Mouse (Mus musculus): ENCODE results near the gene Zfyve26. TPM values are rescaled to one million over a fixed set of nuclear protein-coding genes. Genes with fewer than 3 reads are reported as not detected.

The Zfyve26 gene
- polyA plus RNA-seq, 1 experiment from 2014 or later: 11.5 TPM

DNA sequence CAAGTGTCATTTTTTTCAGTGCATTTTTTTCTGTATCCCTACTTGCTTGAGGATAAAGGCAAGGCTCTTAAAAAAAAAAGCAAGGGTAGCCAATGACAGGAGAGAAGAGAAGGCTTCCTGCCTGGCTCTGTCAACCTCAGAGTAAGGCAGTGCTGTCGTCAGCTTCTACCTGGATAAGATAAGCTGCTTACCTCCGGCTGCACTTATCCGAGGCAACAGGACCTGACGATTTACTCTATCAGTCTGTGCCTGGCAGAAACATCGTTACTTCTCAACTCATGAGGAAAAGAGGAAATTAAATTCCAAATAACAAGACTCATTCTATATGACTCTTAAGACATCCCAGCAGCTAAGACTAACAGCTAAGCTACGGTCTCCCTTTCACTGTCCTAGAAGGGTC, 53.2 kb downstream of the Zfyve26 start:
- H3K27ac ChIP-seq (ENCODE audit: low read length): no peak overlapping the region
- no peak overlapping the region for H3K4me2 ChIP-seq (ENCODE audit: low read length)
- WGBS: 94% methylated on average over 6 of the region's 6 CpGs
- H3K27me3 ChIP-seq (replicated peaks; ENCODE audit: control insufficient read depth, insufficient read depth, low read length): no peaks in the 10 kb centered on the region
- no peak overlapping the region for H3K4me3 ChIP-seq (replicated peaks; ENCODE audit: low read length)
- H3K9ac ChIP-seq (replicated peaks; ENCODE audit: low read depth, low read length): no peak overlapping the region
- no peaks in the 10 kb centered on the region for H3K9me3 ChIP-seq (ENCODE audit: control insufficient read depth, low read length)
- H3K36me3 ChIP-seq (ENCODE audit: control insufficient read depth, insufficient read depth): peaks cover 51% of the 10 kb centered on the region
- no peak for ATAC-seq
- H3K4me1 ChIP-seq (replicated peaks; ENCODE audit: control insufficient read depth, insufficient read depth, low read length): no peaks in the 10 kb centered on the region

DNA sequence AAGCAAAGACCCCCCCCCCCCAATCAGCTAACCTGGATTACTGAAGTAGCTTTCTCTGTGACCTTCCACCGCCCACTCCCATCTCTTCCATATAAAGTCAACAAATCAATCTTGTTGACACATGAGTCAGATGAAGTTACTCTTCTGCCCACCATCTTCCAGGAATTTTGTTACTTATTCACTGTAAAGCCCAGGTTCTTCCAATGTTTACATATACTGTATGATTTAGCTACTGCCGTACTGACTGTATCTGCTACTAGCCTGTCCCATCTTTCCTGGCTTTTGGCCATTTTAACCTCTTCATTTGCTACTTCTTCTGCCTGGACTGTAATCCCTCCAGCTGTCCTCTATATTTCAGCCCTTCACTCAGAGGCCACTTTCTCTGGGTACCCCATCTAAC, 54.1 kb downstream of the Zfyve26 start:
- no peaks in the 10 kb centered on the region for H3K4me1 ChIP-seq (replicated peaks; ENCODE audit: control insufficient read depth, insufficient read depth, low read length)
- no peak overlapping the region for H3K4me3 ChIP-seq (replicated peaks; ENCODE audit: low read length)
- H3K4me2 ChIP-seq (ENCODE audit: low read length): no peak overlapping the region
- WGBS: 94% methylated on average over 2 of the region's 2 CpGs
- H3K9ac ChIP-seq (replicated peaks; ENCODE audit: low read depth, low read length): no peak overlapping the region
- no peak overlapping the region for H3K27ac ChIP-seq (ENCODE audit: low read length)
- H3K9me3 ChIP-seq (ENCODE audit: control insufficient read depth, low read length): no peaks in the 10 kb centered on the region
- H3K36me3 ChIP-seq (ENCODE audit: control insufficient read depth, insufficient read depth): peaks cover 53% of the 10 kb centered on the region
- H3K27me3 ChIP-seq (replicated peaks; ENCODE audit: control insufficient read depth, insufficient read depth, low read length): no peaks in the 10 kb centered on the region
- ATAC-seq: no peak

DNA sequence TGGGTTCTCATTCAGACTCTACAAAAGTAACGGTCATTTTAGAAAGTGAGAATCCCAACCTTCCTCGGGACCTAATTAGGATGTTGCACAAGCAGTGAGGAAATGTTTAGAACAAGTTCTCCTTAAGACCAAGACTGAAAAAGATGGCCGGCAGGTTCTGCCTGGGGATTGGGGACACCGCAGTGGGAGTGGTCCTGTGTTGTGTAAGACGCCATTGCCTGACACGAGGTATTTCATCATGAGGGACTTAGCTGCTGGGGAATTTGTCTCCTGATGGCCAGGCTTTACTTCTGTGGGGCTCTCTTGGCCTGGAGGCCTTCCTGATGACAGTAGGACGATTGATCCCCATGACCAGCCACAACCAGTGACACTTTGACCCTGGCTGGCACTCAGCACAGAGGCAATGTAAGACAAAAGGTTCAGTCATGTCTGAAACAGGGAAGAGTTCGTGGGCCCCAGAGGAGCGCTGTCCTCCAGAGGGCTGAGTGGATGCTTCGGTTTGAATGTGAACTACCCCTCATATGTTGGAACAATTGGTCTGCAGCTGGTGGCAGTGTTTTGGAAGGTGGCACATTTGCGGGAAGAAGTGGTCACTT, 60.5 kb downstream of the Zfyve26 start:
- Histone ChIP-seq H3K4me3 (replicated peaks; ENCODE audit: low read length) (no peak overlapping the region), H3K27ac (ENCODE audit: low read length) (no peak overlapping the region), H3K9ac (replicated peaks; ENCODE audit: low read depth, low read length) (no peak overlapping the region), H3K27me3 (replicated peaks; ENCODE audit: control insufficient read depth, insufficient read depth, low read length) (no peaks in the 10 kb centered on the region), H3K4me2 (ENCODE audit: low read length) (no peak overlapping the region), H3K36me3 (ENCODE audit: control insufficient read depth, insufficient read depth) (peaks cover 17% of the 10 kb centered on the region), H3K4me1 (replicated peaks; ENCODE audit: control insufficient read depth, insufficient read depth, low read length) (no peaks in the 10 kb centered on the region), H3K9me3 (ENCODE audit: control insufficient read depth, low read length) (no peaks in the 10 kb centered on the region)
- WGBS: 80% methylated on average over 11 of the region's 11 CpGs
- ATAC-seq: no peak

DNA sequence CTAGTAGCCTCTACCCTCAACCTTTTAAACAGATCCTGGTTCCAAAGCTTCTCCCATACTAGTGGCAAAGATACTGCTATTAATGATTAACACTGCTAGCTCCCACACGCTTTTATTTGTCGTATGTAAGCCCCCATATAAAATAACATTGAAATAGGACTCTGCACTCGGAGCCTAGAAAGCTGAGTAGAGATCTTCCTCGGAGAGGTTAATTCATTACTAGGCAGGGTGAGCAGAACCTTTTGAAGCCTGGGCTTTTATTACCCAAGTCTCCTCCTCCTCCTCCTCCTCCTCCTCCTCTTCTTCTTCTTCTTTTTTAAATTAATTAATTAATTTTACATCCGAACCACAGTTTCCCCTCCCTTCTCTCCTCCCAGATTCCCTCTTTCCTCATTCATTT, 78.6 kb downstream of the Zfyve26 start:
- H3K4me3 ChIP-seq (replicated peaks; ENCODE audit: low read length): no peak overlapping the region
- no peak overlapping the region for H3K4me2 ChIP-seq (ENCODE audit: low read length)
- no peaks in the 10 kb centered on the region for H3K9me3 ChIP-seq (ENCODE audit: control insufficient read depth, low read length)
- 75% methylated on average over 5 of the region's 5 CpGs for WGBS
- no peaks in the 10 kb centered on the region for H3K36me3 ChIP-seq (ENCODE audit: control insufficient read depth, insufficient read depth)
- H3K27me3 ChIP-seq (replicated peaks; ENCODE audit: control insufficient read depth, insufficient read depth, low read length): no peaks in the 10 kb centered on the region
- no peak overlapping the region for H3K27ac ChIP-seq (ENCODE audit: low read length)
- H3K4me1 ChIP-seq (replicated peaks; ENCODE audit: control insufficient read depth, insufficient read depth, low read length): no peaks in the 10 kb centered on the region
- no peak overlapping the region for H3K9ac ChIP-seq (replicated peaks; ENCODE audit: low read depth, low read length)
- ATAC-seq: no peak

DNA sequence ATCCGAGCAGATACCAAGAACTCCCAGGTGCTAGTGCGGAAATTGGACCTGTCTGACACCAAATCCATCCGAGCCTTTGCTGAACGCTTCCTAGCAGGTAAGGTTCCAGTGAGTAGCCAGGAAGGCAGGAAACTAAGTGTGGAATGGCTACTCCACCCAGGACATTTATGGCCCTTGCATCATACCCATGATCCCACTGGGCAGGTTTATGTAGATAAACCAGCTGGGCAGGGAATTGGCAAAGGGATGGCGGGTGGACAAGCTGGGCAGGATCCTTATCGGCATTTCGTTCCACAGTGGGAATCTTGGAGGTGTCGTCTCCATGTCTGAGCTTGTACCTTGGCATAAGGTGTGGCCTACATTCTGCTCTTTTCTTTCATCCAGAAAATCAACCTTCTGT, 84.7 kb downstream of the Zfyve26 start:
- Histone ChIP-seq H3K9ac (replicated peaks; ENCODE audit: low read depth, low read length) (no peak overlapping the region), H3K27ac (ENCODE audit: low read length) (no peak overlapping the region), H3K27me3 (replicated peaks; ENCODE audit: control insufficient read depth, insufficient read depth, low read length) (no peaks in the 10 kb centered on the region), H3K4me3 (replicated peaks; ENCODE audit: low read length) (no peak overlapping the region), H3K9me3 (ENCODE audit: control insufficient read depth, low read length) (no peaks in the 10 kb centered on the region), H3K4me2 (ENCODE audit: low read length) (no peak overlapping the region), H3K36me3 (ENCODE audit: control insufficient read depth, insufficient read depth) (no peaks in the 10 kb centered on the region), H3K4me1 (replicated peaks; ENCODE audit: control insufficient read depth, insufficient read depth, low read length) (no peaks in the 10 kb centered on the region)
- ATAC-seq: no peak
- 89% methylated on average over 8 of the region's 8 CpGs for WGBS

DNA sequence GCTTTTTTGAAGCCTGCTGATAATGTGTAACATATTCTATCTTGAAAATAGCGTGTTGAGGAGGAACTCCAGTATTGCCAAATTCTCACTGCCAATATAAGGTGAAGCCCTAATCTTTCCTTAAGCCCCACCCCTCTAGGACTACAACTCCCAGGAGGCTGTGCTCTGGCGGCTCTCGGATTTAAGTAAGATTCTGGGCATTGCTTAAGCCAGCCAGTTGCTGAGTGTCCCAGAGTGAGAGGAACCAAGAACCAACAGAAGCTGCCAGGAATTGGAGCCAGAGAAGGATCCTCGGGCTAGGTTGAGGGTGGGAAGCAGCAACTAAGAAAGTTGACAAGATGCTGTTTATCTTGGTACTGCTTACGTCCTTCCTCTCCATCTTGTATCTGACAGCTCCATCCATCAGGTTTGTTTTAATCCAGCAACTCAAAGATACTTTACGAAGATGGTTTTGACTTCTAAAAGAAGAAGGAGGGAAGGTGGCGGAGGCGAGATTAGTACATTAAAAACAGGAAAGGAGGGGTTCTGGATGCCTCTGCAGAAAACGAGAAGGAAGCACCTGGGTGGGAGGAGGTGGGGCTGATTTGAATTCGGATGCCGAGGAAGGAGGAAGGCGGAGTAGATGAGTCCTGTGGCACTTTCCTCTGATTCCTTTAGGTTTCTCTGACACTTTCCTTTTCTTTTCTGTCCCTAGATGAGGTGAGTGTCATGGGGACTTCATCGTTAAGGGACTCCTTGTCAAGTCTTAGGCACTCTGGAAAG, 87.2 kb downstream of the Zfyve26 start, which contains the start of gene Rdh12:
TSS of gene Rdh12 (plus strand) at position 212 of the 762 bp plus-strand sequence.
- peak within 1 kb of the TSS; percentile 36; the same call in 1 of the 2 replicates for H3K9ac ChIP-seq (replicated peaks; ENCODE audit: low read depth, low read length)
- no peaks in the 10 kb centered on the region for H3K4me1 ChIP-seq (replicated peaks; ENCODE audit: control insufficient read depth, insufficient read depth, low read length)
- peak within 1 kb of the TSS; percentile 68 for H3K4me2 ChIP-seq (ENCODE audit: low read length)
- H3K9me3 ChIP-seq (ENCODE audit: control insufficient read depth, low read length): no peaks in the 10 kb centered on the region
- H3K27ac ChIP-seq (ENCODE audit: low read length): no peak within 1 kb of the TSS
- H3K36me3 ChIP-seq (ENCODE audit: control insufficient read depth, insufficient read depth): no peaks in the 10 kb centered on the region
- 4% methylated on average over 13 of the region's 13 CpGs for WGBS
- peak within 1 kb of the TSS; percentile 46 for H3K4me3 ChIP-seq (replicated peaks; ENCODE audit: low read length)
- H3K27me3 ChIP-seq (replicated peaks; ENCODE audit: control insufficient read depth, insufficient read depth, low read length): no peaks in the 10 kb centered on the region
- peak; percentile 90 for ATAC-seq

DNA sequence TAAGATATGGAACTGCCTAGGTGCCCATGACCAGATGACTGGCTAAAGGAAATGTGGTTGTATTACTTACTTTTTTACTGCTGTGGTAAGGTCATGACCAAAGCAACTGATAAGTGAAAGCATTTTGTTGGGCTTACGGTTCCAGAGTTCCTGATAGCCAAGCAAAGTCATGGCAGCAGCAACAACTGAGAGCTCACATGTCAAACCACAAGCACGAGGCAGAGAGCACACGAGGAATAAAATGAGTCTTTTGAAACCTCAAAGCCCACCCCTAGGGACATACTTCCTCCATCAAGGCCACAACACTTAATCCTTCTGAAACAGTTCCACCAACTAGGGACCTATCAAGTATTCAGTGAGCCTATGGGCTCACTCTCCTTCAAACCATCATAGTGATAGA, 94.2 kb downstream of the Zfyve26 start:
- 73% methylated on average over 3 of the region's 3 CpGs for WGBS
- no peaks in the 10 kb centered on the region for H3K27me3 ChIP-seq (replicated peaks; ENCODE audit: control insufficient read depth, insufficient read depth, low read length)
- no peak overlapping the region for H3K27ac ChIP-seq (ENCODE audit: low read length)
- no peak for ATAC-seq
- no peaks in the 10 kb centered on the region for H3K9me3 ChIP-seq (ENCODE audit: control insufficient read depth, low read length)
- no peaks in the 10 kb centered on the region for H3K36me3 ChIP-seq (ENCODE audit: control insufficient read depth, insufficient read depth)
- H3K9ac ChIP-seq (replicated peaks; ENCODE audit: low read depth, low read length): no peak overlapping the region
- no peaks in the 10 kb centered on the region for H3K4me1 ChIP-seq (replicated peaks; ENCODE audit: control insufficient read depth, insufficient read depth, low read length)
- H3K4me2 ChIP-seq (ENCODE audit: low read length): no peak overlapping the region
- H3K4me3 ChIP-seq (replicated peaks; ENCODE audit: low read length): no peak overlapping the region

DNA sequence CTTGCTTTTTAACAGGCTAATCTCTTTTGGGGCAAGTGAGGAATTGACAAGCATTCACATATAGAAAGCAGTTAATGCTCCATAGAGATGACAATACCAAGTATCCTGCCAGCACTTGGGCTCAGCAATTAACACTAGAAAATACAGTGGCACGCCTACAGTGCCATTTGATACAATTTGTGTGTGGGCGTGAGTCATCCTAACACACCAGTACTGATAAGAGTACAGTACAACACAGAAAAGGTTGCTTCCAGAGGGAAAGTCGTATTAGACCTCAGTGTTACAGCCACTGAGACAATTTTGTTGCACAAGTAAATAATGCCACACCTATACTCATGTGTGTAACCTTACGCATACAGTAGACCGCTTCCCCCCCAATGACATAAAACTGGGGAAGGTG, 99.0 kb downstream of the Zfyve26 start:
- Histone ChIP-seq H3K9ac (replicated peaks; ENCODE audit: low read depth, low read length) (no peak overlapping the region), H3K4me2 (ENCODE audit: low read length) (no peak overlapping the region), H3K4me1 (replicated peaks; ENCODE audit: control insufficient read depth, insufficient read depth, low read length) (no peaks in the 10 kb centered on the region), H3K4me3 (replicated peaks; ENCODE audit: low read length) (no peak overlapping the region), H3K36me3 (ENCODE audit: control insufficient read depth, insufficient read depth) (no peaks in the 10 kb centered on the region), H3K9me3 (ENCODE audit: control insufficient read depth, low read length) (no peaks in the 10 kb centered on the region), H3K27me3 (replicated peaks; ENCODE audit: control insufficient read depth, insufficient read depth, low read length) (no peaks in the 10 kb centered on the region), H3K27ac (ENCODE audit: low read length) (no peak overlapping the region)
- ATAC-seq: no peak
- WGBS: 85% methylated on average over 5 of the region's 5 CpGs

DNA sequence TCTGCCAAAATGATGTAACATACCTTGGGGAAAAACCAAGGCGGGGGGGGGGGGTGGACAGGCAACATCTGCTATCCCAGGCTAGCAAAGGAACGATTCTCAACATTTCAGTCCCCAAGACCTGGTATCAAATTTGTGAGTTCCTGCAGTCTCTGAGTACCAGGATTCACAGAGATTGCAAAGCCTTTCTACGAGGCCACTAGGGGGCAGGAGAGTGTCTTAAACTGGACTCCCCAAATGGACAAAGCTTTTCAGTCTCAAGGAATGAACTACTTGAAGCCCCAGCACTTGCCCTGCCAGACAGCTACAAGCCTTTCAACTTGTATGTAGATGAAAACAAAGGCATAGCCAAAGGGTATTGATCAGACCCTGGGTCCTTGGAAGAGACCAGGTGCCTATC, 102.7 kb downstream of the Zfyve26 start:
- H3K27me3 ChIP-seq (replicated peaks; ENCODE audit: control insufficient read depth, insufficient read depth, low read length): no peaks in the 10 kb centered on the region
- no peak overlapping the region for H3K4me2 ChIP-seq (ENCODE audit: low read length)
- 3% methylated on average over 3 of the region's 3 CpGs for WGBS
- no peak overlapping the region for H3K4me3 ChIP-seq (replicated peaks; ENCODE audit: low read length)
- no peak for ATAC-seq
- H3K27ac ChIP-seq (ENCODE audit: low read length): no peak overlapping the region
- peaks cover 13% of the 10 kb centered on the region for H3K4me1 ChIP-seq (replicated peaks; ENCODE audit: control insufficient read depth, insufficient read depth, low read length)
- no peaks in the 10 kb centered on the region for H3K9me3 ChIP-seq (ENCODE audit: control insufficient read depth, low read length)
- H3K9ac ChIP-seq (replicated peaks; ENCODE audit: low read depth, low read length): no peak overlapping the region
- H3K36me3 ChIP-seq (ENCODE audit: control insufficient read depth, insufficient read depth): no peaks in the 10 kb centered on the region
